Mouse (Mus musculus): ENCODE results near the gene Rbfox1. TPM values are rescaled to one million over a fixed set of nuclear protein-coding genes. Genes with fewer than 3 reads are reported as not detected.

Rbfox1 gene
- polyA plus RNA-seq, 3 experiments from 2014 or later, result not detected

GRCm38 (mm10) chr16:6719027-6719426 lies 833.9 kb downstream of the Rbfox1 start:
- no peak for ATAC-seq

DNA sequence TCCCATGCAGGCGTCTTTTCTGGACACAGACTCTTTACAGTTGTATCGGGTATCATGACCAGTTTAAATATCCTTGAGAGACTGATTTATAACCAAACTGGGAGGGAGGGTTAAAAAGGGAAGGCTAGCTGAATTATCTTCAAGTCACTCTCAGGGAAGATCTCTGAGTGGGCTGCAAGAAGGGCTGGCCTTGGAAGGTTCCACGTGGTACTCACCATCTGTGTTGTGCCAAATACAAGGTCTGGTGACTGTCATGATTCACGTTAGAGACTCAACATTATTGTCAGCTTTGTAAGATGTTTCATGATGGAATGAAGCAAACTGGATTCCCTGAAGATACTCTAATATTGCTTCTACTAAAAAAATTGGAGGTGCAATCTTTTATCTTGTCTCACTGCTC lies 847.5 kb downstream of the Rbfox1 start:
- no peak for ATAC-seq

GRCm38 (mm10) chr16:6733427-6733826 lies 848.3 kb downstream of the Rbfox1 start:
- no peak for ATAC-seq

DNA sequence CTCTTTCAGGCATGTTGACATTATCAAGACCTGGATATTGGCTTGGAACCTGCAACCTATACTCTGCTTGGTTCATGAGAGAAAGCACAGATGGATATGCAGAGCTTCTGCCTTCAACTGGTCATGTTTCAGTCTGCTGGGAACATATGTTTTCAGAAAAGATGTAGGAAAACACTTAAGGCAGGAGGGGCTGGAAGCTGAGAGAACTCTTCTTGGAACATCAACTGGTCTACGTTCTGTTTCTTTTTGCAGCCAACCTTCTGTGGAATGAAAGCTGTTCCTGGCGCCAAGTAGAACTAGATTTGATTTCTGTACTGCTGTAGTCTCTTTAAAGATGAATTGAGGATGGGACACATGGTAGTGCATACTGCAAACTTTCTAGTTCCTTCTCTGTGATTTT lies 851.4 kb downstream of the Rbfox1 start:
- ATAC-seq, result no peak

DNA sequence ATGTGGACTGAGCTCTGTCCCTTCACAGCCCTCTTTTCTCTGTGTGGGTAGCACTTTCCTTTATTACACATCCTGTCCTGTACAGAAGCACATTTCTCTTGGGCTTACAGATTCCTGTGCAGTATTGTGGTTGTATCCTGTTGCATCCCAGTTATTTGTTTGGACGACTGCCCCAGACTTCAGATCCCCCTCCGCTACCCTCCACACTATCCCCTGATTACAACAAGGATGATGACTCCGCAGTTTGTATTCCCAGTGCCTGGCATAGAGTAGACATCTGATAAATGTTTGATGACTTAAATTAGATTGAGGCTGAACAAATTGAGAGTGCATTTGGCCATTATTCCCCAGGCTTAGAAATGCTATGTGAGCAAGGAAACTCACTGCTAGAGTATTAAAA lies 851.8 kb downstream of the Rbfox1 start:
- ATAC-seq, result no peak

- ATAC-seq, result no peak
Measured at GRCm38 (mm10) chr16:6746116-6746515, 861.0 kb downstream of the Rbfox1 start.

- ATAC-seq, result no peak
Measured at GRCm38 (mm10) chr16:6750491-6750890, 865.3 kb downstream of the Rbfox1 start.

GRCm38 (mm10) chr16:6754847-6755246 lies 869.7 kb downstream of the Rbfox1 start:
- ATAC-seq, result no peak

DNA sequence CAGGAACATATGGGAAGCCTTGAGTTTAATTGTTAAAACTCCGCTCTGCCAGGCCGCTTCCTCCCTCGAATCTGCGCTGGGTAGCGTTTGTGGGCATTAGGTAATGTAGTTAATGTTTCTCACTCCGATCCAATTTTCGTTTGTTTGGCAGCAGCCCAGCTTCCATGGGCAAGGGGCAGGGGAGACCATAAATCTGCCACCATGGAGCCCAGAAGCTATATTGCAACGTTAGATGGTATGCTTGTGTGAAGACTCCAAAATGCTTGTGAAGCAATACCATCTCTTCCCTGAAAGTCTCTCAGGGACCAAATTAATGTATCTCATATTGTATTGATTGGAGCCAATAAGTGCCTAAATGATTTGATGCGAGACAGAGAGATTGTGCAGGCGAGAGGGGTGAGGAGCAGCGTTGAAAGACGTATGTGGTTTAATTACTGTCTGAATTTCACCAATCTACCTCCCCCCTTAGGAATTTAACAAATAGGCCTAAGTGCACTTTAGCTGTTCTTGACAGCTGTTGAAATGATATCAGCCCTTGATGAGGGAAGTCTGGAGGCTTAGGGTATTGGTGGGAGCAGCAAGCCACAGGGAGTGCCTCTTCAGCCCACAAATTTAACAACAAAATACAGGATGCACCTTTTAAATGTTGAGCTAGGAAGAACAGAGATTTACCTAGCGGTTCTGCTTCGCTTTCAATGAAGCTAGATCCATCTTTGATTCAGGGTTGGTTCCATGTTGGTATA lies 884.5 kb downstream of the Rbfox1 start:
- no peak for ATAC-seq

DNA sequence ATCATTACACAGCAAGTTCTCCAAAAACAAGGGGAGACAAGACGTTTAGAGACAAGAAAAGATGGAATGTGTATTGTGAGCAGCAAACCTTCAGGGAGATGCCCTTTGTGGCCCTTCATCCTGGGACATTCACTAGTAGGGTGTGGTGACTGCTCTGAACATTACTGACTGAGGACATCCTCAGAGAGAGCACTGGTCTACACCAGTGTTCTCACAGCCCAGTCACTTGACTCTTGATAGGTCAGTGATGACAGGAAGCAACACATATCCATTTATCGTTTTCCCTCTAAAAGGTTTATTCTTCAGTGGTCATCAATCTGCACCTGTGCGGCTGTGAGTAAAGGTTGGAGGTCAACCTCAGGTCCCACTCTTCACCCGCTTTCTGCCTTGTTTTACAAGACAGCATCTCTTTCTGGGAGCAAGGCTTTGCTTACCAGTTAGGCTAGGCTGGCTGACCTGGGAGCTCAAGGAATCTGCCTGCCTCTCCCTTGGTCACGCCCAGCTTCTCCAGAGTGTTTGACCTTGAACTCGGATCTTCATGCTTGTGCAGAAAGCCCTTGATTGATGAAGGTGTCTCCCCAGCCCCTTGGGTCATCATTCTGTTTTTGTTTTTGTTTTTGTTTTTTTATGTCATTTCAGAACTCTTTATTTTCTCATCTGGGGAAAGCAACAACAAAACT lies 892.5 kb downstream of the Rbfox1 start:
- ATAC-seq, result no peak

DNA sequence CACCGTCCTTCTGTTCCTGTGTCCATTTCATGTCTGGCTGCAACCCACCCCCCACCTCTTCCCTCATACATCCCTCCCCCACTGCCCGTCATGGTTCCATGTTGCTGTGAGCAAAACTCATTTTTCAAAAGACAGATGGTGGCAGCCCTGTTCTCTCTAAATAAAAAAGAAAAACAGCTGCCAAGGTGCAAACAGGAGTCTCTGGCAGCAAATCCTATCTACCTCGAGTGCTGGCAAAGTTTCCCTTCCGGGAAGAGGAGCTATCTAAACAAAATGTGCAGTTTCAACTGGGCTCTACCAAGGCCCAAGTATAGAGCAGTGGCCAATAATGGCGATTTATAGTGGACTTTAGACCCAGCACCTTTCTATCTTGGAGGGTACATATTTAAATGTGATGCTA lies 899.0 kb downstream of the Rbfox1 start:
- ATAC-seq, result no peak

- ATAC-seq, result no peak
Measured at GRCm38 (mm10) chr16:6785026-6785425, 899.9 kb downstream of the Rbfox1 start.

- ATAC-seq, result no peak
Measured at GRCm38 (mm10) chr16:6791218-6791617, 906.1 kb downstream of the Rbfox1 start.

GRCm38 (mm10) chr16:6791655-6792054 lies 906.5 kb downstream of the Rbfox1 start:
- ATAC-seq, result no peak

DNA sequence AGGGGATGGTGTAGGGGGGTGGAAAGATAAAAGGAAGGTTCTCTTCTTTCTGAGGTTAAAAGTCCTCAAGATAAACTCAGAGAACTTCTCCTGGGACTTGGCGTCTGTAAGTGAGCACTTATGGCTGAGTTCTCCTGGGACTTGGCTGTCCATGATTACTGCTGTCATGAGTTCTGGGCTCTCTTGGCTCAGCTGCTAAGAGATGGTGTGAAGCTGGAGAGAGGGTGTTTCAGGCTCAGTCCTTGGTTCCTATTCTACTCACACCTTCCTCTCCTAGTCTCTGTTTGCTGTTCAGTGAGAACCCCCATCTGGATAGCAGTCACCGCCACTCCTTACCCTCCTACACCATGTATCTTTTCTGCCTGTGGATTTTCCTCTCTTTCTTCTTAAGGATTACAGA lies 921.1 kb downstream of the Rbfox1 start:
- no peak for ATAC-seq

DNA sequence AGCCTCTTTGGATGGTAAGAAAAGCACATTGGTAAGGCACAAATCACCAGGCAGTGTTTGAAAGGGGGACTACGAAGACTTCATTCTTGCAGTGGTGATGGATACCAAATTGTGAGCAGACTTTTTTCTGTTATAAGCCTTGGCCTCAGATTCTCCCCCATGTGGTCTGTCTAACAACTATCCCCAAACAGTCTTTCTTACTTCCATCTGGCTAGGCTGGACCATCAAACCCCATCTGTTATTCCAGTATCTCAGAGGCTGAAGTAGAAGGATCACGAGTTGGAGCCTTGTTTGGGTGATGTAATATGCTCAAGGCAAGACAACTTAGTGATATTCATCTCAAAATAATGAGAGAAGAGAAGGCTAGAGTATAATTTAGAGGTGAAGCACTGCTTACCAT lies 922.7 kb downstream of the Rbfox1 start:
- no peak for ATAC-seq

GRCm38 (mm10) chr16:6813871-6814270 lies 928.7 kb downstream of the Rbfox1 start:
- no peak for ATAC-seq

GRCm38 (mm10) chr16:6821741-6822140 lies 936.6 kb downstream of the Rbfox1 start:
- no peak for ATAC-seq

DNA sequence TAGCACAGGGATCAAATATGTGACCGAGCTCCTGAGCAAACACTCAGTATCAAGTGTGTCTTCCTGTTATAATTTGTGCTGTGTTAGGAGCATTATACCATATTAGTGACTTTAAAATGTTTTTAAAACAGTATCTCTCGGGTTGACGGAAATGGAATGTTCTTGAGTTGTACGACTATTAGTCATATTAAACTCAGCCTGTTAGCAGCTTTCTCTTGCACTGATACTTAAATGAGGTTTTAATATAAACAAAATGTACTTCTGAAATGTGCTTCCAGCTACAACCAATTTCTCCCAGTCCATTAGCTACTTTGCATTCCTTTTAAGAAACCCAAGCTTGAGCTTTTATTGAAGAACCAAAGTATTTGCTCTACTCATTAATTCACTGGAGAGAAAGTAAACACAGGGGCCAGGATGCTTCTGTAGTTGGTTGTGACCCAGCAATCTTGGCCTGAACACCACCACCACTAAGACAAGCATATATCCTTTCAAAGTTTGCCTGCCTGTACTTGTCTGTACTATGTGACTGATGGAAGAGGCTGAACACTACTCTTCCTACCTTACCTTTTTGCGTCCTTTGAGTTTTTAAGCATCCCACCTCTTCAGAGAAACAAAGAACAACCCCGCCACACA lies 944.9 kb downstream of the Rbfox1 start:
- no peak for ATAC-seq

GRCm38 (mm10) chr16:6833486-6833885 lies 948.3 kb downstream of the Rbfox1 start:
- ATAC-seq, result no peak

GRCm38 (mm10) chr16:6835051-6835450 lies 949.9 kb downstream of the Rbfox1 start:
- no peak for ATAC-seq

GRCm38 (mm10) chr16:6839299-6839995 lies 954.3 kb downstream of the Rbfox1 start:
- no peak for ATAC-seq

DNA sequence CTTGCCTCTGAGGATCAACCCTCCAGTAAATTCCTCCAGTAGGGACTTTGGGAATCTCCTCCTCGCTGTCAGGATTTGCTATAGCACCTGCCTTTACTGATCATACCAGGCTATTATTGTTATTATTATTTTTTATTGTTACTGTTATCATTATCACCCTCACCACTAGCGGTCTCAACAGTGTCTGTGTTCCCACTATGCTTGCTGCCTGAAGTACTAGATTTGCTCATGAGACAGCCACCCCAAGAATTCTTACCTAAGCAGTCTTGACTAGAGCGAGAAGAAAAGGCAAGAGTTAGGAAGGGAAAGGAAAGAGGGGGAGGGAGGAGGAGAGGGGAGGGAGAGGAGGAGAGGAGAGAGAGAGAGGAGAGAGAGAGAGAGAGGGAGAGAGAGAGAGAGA lies 954.9 kb downstream of the Rbfox1 start:
- ATAC-seq, result no peak

All from inflammation-experienced regulatory T-cells, adult 6 months (primary cell).